Mouse (Mus musculus) hindbrain, embryonic 10.5 days (tissue): ENCODE data around the gene Ncoa1. TPM values are rescaled to one million over a fixed set of nuclear protein-coding genes. Genes with fewer than 3 reads are reported as not detected.

Experiments
- DNase-seq: peaks from one replicate; pipeline ENCODE4 v3.0.0-alpha.2; 2017; ENCODE audit warnings: low spot score
- H3K27ac ChIP-seq: fragments of 300-500 bp; sonication (generic); 2 replicates; pipeline ENCODE4 v1.5.1; 2016; ENCODE audit warnings: mild to moderate bottlenecking, moderate library complexity
- H3K27me3 ChIP-seq: fragments of 300-500 bp; sonication (generic); 2 replicates; pipeline ENCODE4 v1.6.1; 2016; ENCODE audit warnings: mild to moderate bottlenecking; ENCODE audit not compliant: poor library complexity, insufficient read depth, severe bottlenecking
- H3K36me3 ChIP-seq: fragments of 300-500 bp; sonication (generic); 2 replicates; pipeline ENCODE4 v1.6.1; 2016; ENCODE audit warnings: mild to moderate bottlenecking, moderate library complexity
- H3K4me1 ChIP-seq: fragments of 300-500 bp; sonication (generic); replicated peaks from 2 replicates; pipeline ENCODE4 v1.6.1; 2016; ENCODE audit warnings: mild to moderate bottlenecking
- H3K4me3 ChIP-seq: fragments of 300-500 bp; sonication (generic); 2 replicates; pipeline ENCODE4 v1.5.1; 2016; ENCODE audit warnings: mild to moderate bottlenecking, moderate library complexity
- H3K9me3 ChIP-seq: fragments of 300-500 bp; sonication (generic); 2 replicates; pipeline ENCODE4 v1.6.1; 2016; ENCODE audit warnings: mild to moderate bottlenecking, moderate library complexity
- WGBS: fragments of 180-500 bp; shearing (Covaris S2); methylation state at CpG from one replicate; pipeline ENCODE4 v1.1.7; 2016; 5-methylcytosine and 5-hydroxymethylcytosine counted together
- polyA plus RNA-seq: library from polyadenylated mRNA; unstranded; fragments of >200 nt; fragmentation: Nextera tagmentation; extraction: Ambion mirVana; gene quantifications from 2 replicates; pipeline ENCODE4 v1.2.1, GENCODE M21; 2016

Gene Ncoa1
- polyA plus RNA-seq, 1 experiment from 2014 or later = 2.8 TPM

- H3K27ac ChIP-seq = no peak overlapping the region
- no peaks in the 10 kb centered on the region for H3K27me3 ChIP-seq
- H3K36me3 ChIP-seq = no peaks in the 10 kb centered on the region
- WGBS = 89% methylated on average over 4 of the region's 4 CpGs
- no peaks in the 10 kb centered on the region for H3K9me3 ChIP-seq
- H3K4me3 ChIP-seq = no peak overlapping the region
- no peak for DNase-seq
- H3K4me1 ChIP-seq = no peaks in the 10 kb centered on the region
Measured at GRCm38 (mm10) chr12:4418824-4419223, 58.2 kb downstream of the Ncoa1 start.

GRCm38 (mm10) chr12:4417626-4418263 is 59.2 kb downstream of the Ncoa1 start:
- H3K9me3 ChIP-seq = no peaks in the 10 kb centered on the region
- H3K4me1 ChIP-seq = no peaks in the 10 kb centered on the region
- WGBS = 87% methylated on average over 3 of the region's 3 CpGs
- H3K4me3 ChIP-seq = no peak overlapping the region
- no peaks in the 10 kb centered on the region for H3K27me3 ChIP-seq
- no peak overlapping the region for H3K27ac ChIP-seq
- no peak for DNase-seq
- no peaks in the 10 kb centered on the region for H3K36me3 ChIP-seq

- H3K9me3 ChIP-seq = no peaks in the 10 kb centered on the region
- no peak overlapping the region for H3K27ac ChIP-seq
- H3K27me3 ChIP-seq = no peaks in the 10 kb centered on the region
- no peaks in the 10 kb centered on the region for H3K4me1 ChIP-seq
- H3K36me3 ChIP-seq = no peaks in the 10 kb centered on the region
- H3K4me3 ChIP-seq = no peak overlapping the region
- WGBS = 80% methylated on average over 2 of the region's 2 CpGs
- DNase-seq = no peak
Measured at GRCm38 (mm10) chr12:4407085-4407484, 69.9 kb downstream of the Ncoa1 start.

GRCm38 (mm10) chr12:4406155-4406554 is 70.8 kb downstream of the Ncoa1 start:
- Histone ChIP-seq H3K27ac (no peak overlapping the region), H3K4me3 (no peak overlapping the region), H3K4me1 (no peaks in the 10 kb centered on the region), H3K27me3 (no peaks in the 10 kb centered on the region), H3K9me3 (no peaks in the 10 kb centered on the region), H3K36me3 (no peaks in the 10 kb centered on the region)
- DNase-seq = no peak
- WGBS = 76% methylated on average over 3 of the region's 3 CpGs

GRCm38 (mm10) chr12:4403206-4403605 is 73.8 kb downstream of the Ncoa1 start:
- whole genome bisulfite sequencing = 71% methylated on average over 4 of the region's 4 CpGs
- Histone ChIP-seq H3K36me3 (no peaks in the 10 kb centered on the region), H3K9me3 (no peaks in the 10 kb centered on the region), H3K27me3 (no peaks in the 10 kb centered on the region), H3K27ac (no peak overlapping the region), H3K4me3 (no peak overlapping the region), H3K4me1 (no peaks in the 10 kb centered on the region)
- no peak for DNase-seq

- Histone ChIP-seq H3K4me3 (no peak overlapping the region), H3K9me3 (no peaks in the 10 kb centered on the region), H3K4me1 (no peaks in the 10 kb centered on the region; the same call in 1 of the 2 replicates), H3K27ac (no peak overlapping the region), H3K27me3 (no peaks in the 10 kb centered on the region), H3K36me3 (no peaks in the 10 kb centered on the region)
- DNase-seq = no peak
- 80% methylated on average over 7 of the region's 7 CpGs for WGBS
Measured at GRCm38 (mm10) chr12:4396221-4396620, 80.8 kb downstream of the Ncoa1 start.

GRCm38 (mm10) chr12:4392590-4392989 is 84.4 kb downstream of the Ncoa1 start:
- Histone ChIP-seq H3K36me3 (no peaks in the 10 kb centered on the region), H3K4me1 (no peaks in the 10 kb centered on the region; the same call in 1 of the 2 replicates), H3K27ac (no peak overlapping the region), H3K27me3 (no peaks in the 10 kb centered on the region), H3K4me3 (no peak overlapping the region), H3K9me3 (no peaks in the 10 kb centered on the region)
- WGBS = 69% methylated on average over 2 of the region's 2 CpGs
- DNase-seq = no peak

- DNase-seq = no peak
- Histone ChIP-seq H3K4me3 (no peak overlapping the region), H3K9me3 (no peaks in the 10 kb centered on the region), H3K36me3 (no peaks in the 10 kb centered on the region), H3K27me3 (no peaks in the 10 kb centered on the region), H3K27ac (no peak overlapping the region), H3K4me1 (no peaks in the 10 kb centered on the region; the same call in 1 of the 2 replicates)
- 82% methylated on average over 3 of the region's 3 CpGs for WGBS
Measured at GRCm38 (mm10) chr12:4392074-4392473, 84.9 kb downstream of the Ncoa1 start.

GRCm38 (mm10) chr12:4391256-4391655 is 85.7 kb downstream of the Ncoa1 start:
- DNase-seq = no peak
- Histone ChIP-seq H3K4me3 (no peak overlapping the region), H3K9me3 (no peaks in the 10 kb centered on the region), H3K4me1 (no peaks in the 10 kb centered on the region; the same call in 1 of the 2 replicates), H3K36me3 (no peaks in the 10 kb centered on the region), H3K27ac (no peak overlapping the region), H3K27me3 (no peaks in the 10 kb centered on the region)
- WGBS = 66% methylated on average over 4 of the region's 4 CpGs

- Histone ChIP-seq H3K9me3 (no peaks in the 10 kb centered on the region), H3K27me3 (no peaks in the 10 kb centered on the region), H3K36me3 (no peaks in the 10 kb centered on the region), H3K27ac (no peak overlapping the region), H3K4me3 (no peak overlapping the region), H3K4me1 (no peaks in the 10 kb centered on the region)
- 70% methylated on average over 5 of the region's 5 CpGs for WGBS
- DNase-seq = no peak
Measured at GRCm38 (mm10) chr12:4390721-4391120, 86.3 kb downstream of the Ncoa1 start.

- WGBS = 92% methylated on average over 3 of the region's 3 CpGs
- H3K4me1 ChIP-seq = no peaks in the 10 kb centered on the region
- H3K27me3 ChIP-seq = no peaks in the 10 kb centered on the region
- no peak overlapping the region for H3K27ac ChIP-seq
- H3K36me3 ChIP-seq = no peaks in the 10 kb centered on the region
- no peaks in the 10 kb centered on the region for H3K9me3 ChIP-seq
- DNase-seq = no peak
- H3K4me3 ChIP-seq = no peak overlapping the region
Measured at GRCm38 (mm10) chr12:4386077-4386719, 90.8 kb downstream of the Ncoa1 start.

- 93% methylated on average over 3 of the region's 3 CpGs for WGBS
- Histone ChIP-seq H3K36me3 (no peaks in the 10 kb centered on the region), H3K4me3 (no peak overlapping the region), H3K4me1 (no peaks in the 10 kb centered on the region), H3K27ac (no peak overlapping the region), H3K27me3 (no peaks in the 10 kb centered on the region), H3K9me3 (no peaks in the 10 kb centered on the region)
- no peak for DNase-seq
Measured at GRCm38 (mm10) chr12:4383061-4383460, 93.9 kb downstream of the Ncoa1 start.

- WGBS = 54% methylated on average over 7 of the region's 7 CpGs
- Histone ChIP-seq H3K27me3 (no peaks in the 10 kb centered on the region), H3K4me1 (peaks cover 8% of the 10 kb centered on the region), H3K4me3 (no peak overlapping the region), H3K36me3 (no peaks in the 10 kb centered on the region), H3K27ac (no peak overlapping the region), H3K9me3 (no peaks in the 10 kb centered on the region)
- no peak for DNase-seq
Measured at GRCm38 (mm10) chr12:4379298-4379957, 97.6 kb downstream of the Ncoa1 start.
